8 mouse cellular contexts compared by ENCODE assay signal in genomic region chr16:4629950-4630349, GRCm38 (mm10). TPM values are rescaled to one million over a fixed set of nuclear protein-coding genes. Genes with fewer than 3 reads are reported as not detected.
DNase-seq lines count a peak whose midpoint lies in the region; ATAC-seq and TF ChIP-seq lines count a peak whose summit lies in the region.

No protein-coding gene starts in this region.

- peak; percentile 53 for ATAC-seq in embryonic facial prominence, embryonic 14.5 days (ENCODE audit: low read depth)
- peak; percentile 52 for ATAC-seq in lung, postnatal 0 days

- TF ChIP-seq RAD21 in CH12.LX (IDR thresholded peaks at IDR 0.05; ENCODE audit: low read depth, low read length), result peak; percentile 94

- TF ChIP-seq EP300 in CH12.LX (IDR thresholded peaks at IDR 0.05; ENCODE audit: low read length), result no peak
- no peak for TF ChIP-seq EP300 in lung, postnatal 0 days (IDR thresholded peaks at IDR 0.05)

- in situ Hi-C loops in CH12.LX (cut with MboI; ENCODE audit: low pct_ligation_motif_present, low pct_unique_long_range_greater_than_20kb, low sequenced_read_pairs), result loop anchor here (5.0 to 25.0 kb wide), 2 partner anchors 42 to 507 kb away; partner anchors contain the start of genes Ppl and Sec14l5

- H3K36me3 ChIP-seq in CH12.LX (replicated peaks in 1 of 2; ENCODE audit: control insufficient read depth in 1 of 2, insufficient read depth in 1 of 2, low read length in 1 of 2), result peaks cover 75 to 93% of the 10 kb centered on the region in 2 experiments
- H3K36me3 ChIP-seq in embryonic facial prominence, embryonic 14.5 days (ENCODE audit: control insufficient read depth, insufficient read depth, low read length), result peaks cover 10% of the 10 kb centered on the region; the same call in 1 of the 2 replicates
- no peaks in the 10 kb centered on the region for H3K36me3 ChIP-seq in lung, postnatal 0 days (ENCODE audit: insufficient read depth, low read length)

- H3K79me2 ChIP-seq in CH12.LX (replicated peaks; ENCODE audit: control insufficient read depth, extremely low read depth, insufficient read depth, poor library complexity, severe bottlenecking), result no peaks in the 10 kb centered on the region

- H3K4me3 ChIP-seq in CH12.LX (replicated peaks in 1 of 3; ENCODE audit: low read depth in 2 of 3, low read length in 2 of 3, poor library complexity in 1 of 3), result no peak overlapping the region
- H3K4me3 ChIP-seq in embryonic facial prominence, embryonic 14.5 days (ENCODE audit: low read depth, low read length), result no peak overlapping the region
- no peak overlapping the region for H3K4me3 ChIP-seq in lung, postnatal 0 days (ENCODE audit: low read depth, low read length)

- peaks cover 3 to 31% of the 10 kb centered on the region in 2 experiments; a peak in 2 of 4 replicates for H3K4me1 ChIP-seq in CH12.LX (ENCODE audit: control insufficient read depth in 1 of 2, insufficient read depth in 2 of 2)
- H3K4me1 ChIP-seq in embryonic facial prominence, embryonic 14.5 days (ENCODE audit: control insufficient read depth, insufficient read depth, low read length), result no peaks in the 10 kb centered on the region; the same call in 1 of the 2 replicates
- H3K4me1 ChIP-seq in lung, postnatal 0 days (ENCODE audit: insufficient read depth, low read depth, low read length), result no peaks in the 10 kb centered on the region

- H3K4me2 ChIP-seq in CH12.LX (ENCODE audit: insufficient read depth, low read depth, poor library complexity, severe bottlenecking), result no peak overlapping the region
- H3K4me2 ChIP-seq in embryonic facial prominence, embryonic 14.5 days (ENCODE audit: low read depth, low read length), result no peak overlapping the region
- H3K4me2 ChIP-seq in lung, postnatal 0 days (replicated peaks; ENCODE audit: low read depth, low read length), result no peak overlapping the region

- no peak overlapping the region for H3K27ac ChIP-seq in CH12.LX (ENCODE audit: insufficient read depth, low read depth)
- no peak overlapping the region for H3K27ac ChIP-seq in embryonic facial prominence, embryonic 14.5 days (replicated peaks; ENCODE audit: low read depth, low read length)
- no peak overlapping the region for H3K27ac ChIP-seq in lung, postnatal 0 days (ENCODE audit: low read length)

- DNase-seq in CH12.LX (ENCODE audit: extremely low read depth), result peak; percentile 79
- DNase-seq in adrenal gland, postnatal 4 days (ENCODE audit: low spot score in 2 of 2), result peak; percentile 65 to 82
- DNase-seq in embryonic facial prominence, embryonic 14.5 days (ENCODE audit: low spot score), result peak; percentile 51
- peak; percentile 56 for DNase-seq in heart, postnatal 25 days (ENCODE audit: low spot score)
- DNase-seq in large intestine, adult 2 months (ENCODE audit: low read depth, low spot score), result peak; percentile 25
- DNase-seq in lung, postnatal 0 days (ENCODE audit: low spot score), result peak; percentile 66
- peak; percentile 81 for DNase-seq in retina, postnatal 1 day
- DNase-seq in urinary bladder, adult 2 months (ENCODE audit: low spot score), result peak; percentile 76

- TF ChIP-seq CTCF in CH12.LX (conservative IDR thresholded peaks at IDR 0.05 in 1 of 2, IDR thresholded peaks at IDR 0.05 in 1 of 2; ENCODE audit: low read depth in 2 of 2, low read length in 2 of 2), result peak; percentile 98 to 99
- peak; percentile 99 for TF ChIP-seq CTCF in lung, postnatal 0 days (IDR thresholded peaks at IDR 0.05)

- no peak overlapping the region for H3K9ac ChIP-seq in CH12.LX (ENCODE audit: insufficient read depth, low read depth)
- no peak overlapping the region for H3K9ac ChIP-seq in embryonic facial prominence, embryonic 14.5 days (ENCODE audit: low read depth, low read length)
- no peak overlapping the region for H3K9ac ChIP-seq in lung, postnatal 0 days (replicated peaks; ENCODE audit: low read depth)

- WGBS in embryonic facial prominence, embryonic 14.5 days, result 28% methylated on average over 6 of the region's 6 CpGs
- WGBS in large intestine, adult 2 months, result 22% methylated on average over 6 of the region's 6 CpGs
- 19% methylated on average over 6 of the region's 6 CpGs for WGBS in lung, postnatal 0 days

- H3K27me3 ChIP-seq in CH12.LX (replicated peaks), result no peaks in the 10 kb centered on the region
- no peaks in the 10 kb centered on the region for H3K27me3 ChIP-seq in embryonic facial prominence, embryonic 14.5 days (replicated peaks; ENCODE audit: control insufficient read depth, insufficient read depth, low read length)
- H3K27me3 ChIP-seq in lung, postnatal 0 days (replicated peaks; ENCODE audit: insufficient read depth, low read length), result no peaks in the 10 kb centered on the region

- TF ChIP-seq POLR2A in CH12.LX (IDR thresholded peaks at IDR 0.05; ENCODE audit: low read depth, low read length), result 0 out of 2 replicates have a peak, but pooled peaks have one; percentile 19

- intact Hi-C loops in heart, postnatal 25 days (cut with DNase I), result loop anchor here (1.0 to 5.0 kb wide), 3 partner anchors 37 to 232 kb away; partner anchors contain the start of gene Cdip1

- no peaks in the 10 kb centered on the region for H3K9me3 ChIP-seq in CH12.LX (replicated peaks; ENCODE audit: low read length)
- H3K9me3 ChIP-seq in embryonic facial prominence, embryonic 14.5 days (ENCODE audit: control insufficient read depth, low read length), result no peaks in the 10 kb centered on the region
- no peaks in the 10 kb centered on the region for H3K9me3 ChIP-seq in lung, postnatal 0 days (ENCODE audit: low read length)

- dilution Hi-C loops in CH12.LX (cut with MboI; ENCODE audit: extremely low pct_ligation_motif_present, extremely low pct_unique_long_range_greater_than_20kb, low sequenced_read_pairs), result no loop called here

TF ChIP-seq in CH12.LX, 34 proteins besides CTCF, POLR2A, EP300 and RAD21 (continues in another document):
- TF ChIP-seq E2F4 (IDR thresholded peaks at IDR 0.05; ENCODE audit: insufficient replicate concordance, low read depth, low read length) (no peak), MAX (IDR thresholded peaks at IDR 0.05; ENCODE audit: low read length) (peak; percentile 52; the same call in 1 of the 2 replicates), CHD1 (IDR thresholded peaks at IDR 0.05; ENCODE audit: low read depth, low read length) (no peak), MXI1 (IDR thresholded peaks at IDR 0.05; ENCODE audit: low read depth, low read length) (no peak), MAFK (IDR thresholded peaks at IDR 0.05; ENCODE audit: insufficient replicate concordance, low read length) (no peak)

RNA-seq across cellular contexts. Expression of gene Pam16, which starts 5.2 kb away (rescaled TPM):
- total RNA-seq in CH12.LX (2012; rRNA removed), result 152 and 158 TPM in 2 replicates
- total RNA-seq in CH12.LX (2014; rRNA removed), result 93.3 and 103 TPM in 2 replicates
- polyA plus RNA-seq in CH12.LX (2012; ENCODE audit: insufficient read length, low read depth), result 11.6 and 38.2 TPM in 2 replicates
- total RNA-seq in adrenal gland, postnatal 4 days (2021), result 10 to 100 TPM; 68.8 to 72.6 TPM
- polyA plus RNA-seq in embryonic facial prominence, embryonic 14.5 days (2014; fragmentation: Nextera tagmentation; extraction: Ambion mirVana), result 90.8 and 90.9 TPM in 2 replicates
- 100 to 1,000 TPM; 129 to 141 TPM for total RNA-seq in heart, postnatal 25 days (2021)
- polyA plus RNA-seq in large intestine, adult 2 months (2012; rRNA removed), result 12.2 and 16.5 TPM in 2 replicates
- polyA plus RNA-seq in lung, postnatal 0 days (2015; fragmentation: Nextera tagmentation; extraction: Ambion mirVana), result 76.2 and 78.4 TPM in 2 replicates
- polyA plus RNA-seq in urinary bladder, adult 2 months (2012; rRNA removed), result 57.5 and 64.8 TPM in 2 replicates

RNA-seq across cellular contexts. Expression of gene Vasn, which starts 9.8 kb away (rescaled TPM):
- 1.4 and 2.0 TPM in 2 replicates for total RNA-seq in CH12.LX (2012; rRNA removed)
- total RNA-seq in CH12.LX (2014; rRNA removed), result 2.2 TPM in 2 replicates
- polyA plus RNA-seq in CH12.LX (2012; ENCODE audit: insufficient read length, low read depth), result 4.1 and 5.0 TPM in 2 replicates
- total RNA-seq in adrenal gland, postnatal 4 days (2021), result 10 to 100 TPM; 15.7 to 18.8 TPM
- 31.3 and 32.4 TPM in 2 replicates for polyA plus RNA-seq in embryonic facial prominence, embryonic 14.5 days (2014; fragmentation: Nextera tagmentation; extraction: Ambion mirVana)
- total RNA-seq in heart, postnatal 25 days (2021), result 10 to 100 TPM in 1 of 2 experiments, 1 to 10 TPM in 1; 9.8 to 12.0 TPM
- 5.3 and 5.5 TPM in 2 replicates for polyA plus RNA-seq in large intestine, adult 2 months (2012; rRNA removed)
- 17.4 and 18.0 TPM in 2 replicates for polyA plus RNA-seq in lung, postnatal 0 days (2015; fragmentation: Nextera tagmentation; extraction: Ambion mirVana)
- polyA plus RNA-seq in urinary bladder, adult 2 months (2012; rRNA removed), result 26.6 and 28.5 TPM in 2 replicates

RNA-seq across cellular contexts. Expression of gene Dnaja3, which starts 9.8 kb away (rescaled TPM):
- total RNA-seq in CH12.LX (2012; rRNA removed) (80.4 and 81.8 TPM in 2 replicates), CH12.LX (2014; rRNA removed) (85.1 and 85.3 TPM in 2 replicates)
- 51.5 and 56.6 TPM in 2 replicates for polyA plus RNA-seq in CH12.LX (2012; ENCODE audit: insufficient read length, low read depth)
- 10 to 100 TPM; 78.6 to 83.5 TPM for total RNA-seq in adrenal gland, postnatal 4 days (2021)
- polyA plus RNA-seq in embryonic facial prominence, embryonic 14.5 days (2014; fragmentation: Nextera tagmentation; extraction: Ambion mirVana), result 57.6 and 57.7 TPM in 2 replicates
- 100 to 1,000 TPM; 149 TPM for total RNA-seq in heart, postnatal 25 days (2021)
- 31.3 and 35.5 TPM in 2 replicates for polyA plus RNA-seq in large intestine, adult 2 months (2012; rRNA removed)
- polyA plus RNA-seq in lung, postnatal 0 days (2015; fragmentation: Nextera tagmentation; extraction: Ambion mirVana), result 37.8 and 38.9 TPM in 2 replicates
- polyA plus RNA-seq in urinary bladder, adult 2 months (2012; rRNA removed), result 36.6 and 37.9 TPM in 2 replicates

RNA-seq across cellular contexts. Expression of gene Glis2, which starts 35.4 kb away (rescaled TPM):
- total RNA-seq in CH12.LX (2012; rRNA removed) (2.1 and 2.5 TPM in 2 replicates), CH12.LX (2014; rRNA removed) (0.39 and 0.59 TPM in 2 replicates)
- polyA plus RNA-seq in CH12.LX (2012; ENCODE audit: insufficient read length, low read depth), result 3.2 and 3.3 TPM in 2 replicates
- total RNA-seq in adrenal gland, postnatal 4 days (2021), result 10 to 100 TPM; 66.0 to 77.7 TPM
- polyA plus RNA-seq in embryonic facial prominence, embryonic 14.5 days (2014; fragmentation: Nextera tagmentation; extraction: Ambion mirVana), result 34.7 and 36.3 TPM in 2 replicates
- total RNA-seq in heart, postnatal 25 days (2021), result 10 to 100 TPM; 16.6 to 20.3 TPM
- polyA plus RNA-seq in large intestine, adult 2 months (2012; rRNA removed), result 8.1 TPM in 2 replicates
- 20.7 and 26.5 TPM in 2 replicates for polyA plus RNA-seq in lung, postnatal 0 days (2015; fragmentation: Nextera tagmentation; extraction: Ambion mirVana)
- 40.3 and 43.3 TPM in 2 replicates for polyA plus RNA-seq in urinary bladder, adult 2 months (2012; rRNA removed)

RNA-seq across cellular contexts. Expression of gene Coro7, which starts 49.6 kb away (rescaled TPM):
- total RNA-seq in CH12.LX (2012; rRNA removed) (19.8 and 20.0 TPM in 2 replicates), CH12.LX (2014; rRNA removed) (5.7 and 6.1 TPM in 2 replicates)
- polyA plus RNA-seq in CH12.LX (2012; ENCODE audit: insufficient read length, low read depth), result 40.2 and 43.2 TPM in 2 replicates
- 10 to 100 TPM; 32.8 to 42.6 TPM for total RNA-seq in adrenal gland, postnatal 4 days (2021)
- polyA plus RNA-seq in embryonic facial prominence, embryonic 14.5 days (2014; fragmentation: Nextera tagmentation; extraction: Ambion mirVana), result 11.5 and 16.1 TPM in 2 replicates
- 10 to 100 TPM; 12.6 to 16.1 TPM for total RNA-seq in heart, postnatal 25 days (2021)
- 42.9 and 73.6 TPM in 2 replicates for polyA plus RNA-seq in large intestine, adult 2 months (2012; rRNA removed)
- polyA plus RNA-seq in lung, postnatal 0 days (2015; fragmentation: Nextera tagmentation; extraction: Ambion mirVana), result 8.7 and 9.0 TPM in 2 replicates
- 32.6 and 33.5 TPM in 2 replicates for polyA plus RNA-seq in urinary bladder, adult 2 months (2012; rRNA removed)

Comparison
In these comparisons a context has a peak if more than half of its experiments do, and no peak if none do; other contexts are left out.
1. DNase-seq: peak in every context shown above with its lines; median percentile 81 in retina, postnatal 1 day; 79 in CH12.LX; 76 in urinary bladder, adult 2 months; 74 in adrenal gland, postnatal 4 days; 66 in lung, postnatal 0 days; 56 in heart, postnatal 25 days; 51 in embryonic facial prominence, embryonic 14.5 days; 25 in large intestine, adult 2 months.